Mouse (Mus musculus): ENCODE results near the gene Ncs1. TPM values are rescaled to one million over a fixed set of nuclear protein-coding genes. Genes with fewer than 3 reads are reported as not detected.

Ncs1 gene
- total RNA-seq (2014; rRNA removed) (190 and 202 TPM in 2 replicates), polyA plus RNA-seq (2015; fragmentation: Nextera tagmentation; extraction: Ambion mirVana) (181 and 183 TPM in 2 replicates)

DNA sequence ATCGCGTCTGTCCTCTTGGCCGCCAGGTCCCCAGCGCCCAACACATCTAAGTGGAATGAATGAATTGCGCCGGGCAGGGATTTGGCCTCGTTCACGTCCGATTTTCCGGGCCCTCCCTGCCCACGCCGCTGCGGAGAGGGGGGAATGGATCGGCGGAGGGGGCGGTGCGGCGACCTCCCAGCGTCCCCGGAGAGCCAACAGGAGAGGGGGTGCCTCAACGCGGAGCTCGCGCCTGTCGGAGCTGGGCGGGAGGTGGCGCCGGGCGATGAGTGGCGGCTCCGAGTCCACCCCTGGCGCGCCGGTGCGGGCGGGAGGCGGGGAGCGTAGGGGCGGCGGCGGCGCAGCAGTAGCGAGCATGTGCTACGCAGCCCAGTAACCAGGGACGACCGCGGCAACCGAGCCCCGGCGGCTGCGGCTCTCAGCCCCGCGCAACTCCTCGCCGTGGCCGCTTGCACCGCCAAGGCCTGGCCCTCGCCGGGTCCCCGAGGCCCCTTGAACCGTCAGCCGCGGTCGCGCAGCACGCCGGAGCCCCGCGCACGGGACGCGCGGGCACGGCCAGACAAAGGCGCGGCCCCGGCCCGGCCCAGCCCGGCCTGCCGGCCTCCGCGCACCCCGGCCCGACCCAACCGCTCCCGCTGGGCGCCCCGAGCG is at the start of gene Ncs1:
TSS of gene Ncs1 (plus strand) at position 333 of the 651 bp plus-strand sequence.
- WGBS = under 1% methylated on average over 67 of the region's 89 CpGs
- peak; percentile 85 for ATAC-seq (ENCODE audit: low FRiP score)
- H3K4me1 ChIP-seq (ENCODE audit: insufficient read depth, low read length) = peaks cover 19% of the 10 kb centered on the region; the same call in 1 of the 2 replicates

DNA sequence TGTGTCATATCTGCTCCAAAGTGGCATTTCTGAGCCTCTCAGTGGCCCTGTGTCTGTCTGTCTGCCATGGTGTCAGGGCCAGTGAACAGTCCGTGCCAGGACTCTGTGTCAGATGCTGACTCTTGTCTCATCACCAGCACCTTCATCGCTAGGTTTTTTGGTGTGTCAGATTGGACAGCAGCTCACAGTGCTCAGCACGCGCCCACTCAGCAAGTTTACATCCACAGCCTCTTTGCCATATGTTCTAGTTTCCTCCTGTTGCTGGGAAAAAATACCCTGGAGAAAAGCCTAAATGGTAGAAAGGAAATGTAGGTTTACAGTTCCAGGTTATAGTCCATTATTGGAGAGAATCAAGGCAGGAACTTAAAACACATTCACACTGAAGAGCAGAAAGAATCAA is 47.0 kb upstream of the Ncs1 start:
- H3K36me3 ChIP-seq (ENCODE audit: insufficient read depth, low read length) = peaks cover 19% of the 10 kb centered on the region
- no peaks in the 10 kb centered on the region for H3K9me3 ChIP-seq (ENCODE audit: low read length)
- no peak overlapping the region for H3K4me2 ChIP-seq (ENCODE audit: low read depth, low read length, poor library complexity, severe bottlenecking)
- no peak for TF ChIP-seq CTCF (IDR thresholded peaks at IDR 0.05)
- DNase-seq (ENCODE audit: low spot score) (no peak), ATAC-seq (ENCODE audit: low FRiP score) (no peak)
- H3K27me3 ChIP-seq (ENCODE audit: insufficient read depth, low read length) = no peaks in the 10 kb centered on the region
- H3K27ac ChIP-seq (ENCODE audit: low read depth, low read length) = no peak overlapping the region
- H3K4me3 ChIP-seq (ENCODE audit: low read depth, low read length) = no peak overlapping the region
- no peaks in the 10 kb centered on the region for H3K4me1 ChIP-seq (ENCODE audit: insufficient read depth, low read length)
- WGBS = 98% methylated on average over 4 of the region's 4 CpGs
- H3K9ac ChIP-seq (replicated peaks; ENCODE audit: low read length, poor library complexity, severe bottlenecking) = no peak overlapping the region

More for the DNA sequence above, at the start of gene Ncs1:
- peak; percentile 30; the same call in 1 of the 2 replicates for TF ChIP-seq CTCF (IDR thresholded peaks at IDR 0.05)
- Histone ChIP-seq H3K9me3 (ENCODE audit: low read length) (no peaks in the 10 kb centered on the region), H3K9ac (replicated peaks; ENCODE audit: low read length, poor library complexity, severe bottlenecking) (peak within 1 kb of the TSS; percentile 97), H3K27me3 (ENCODE audit: insufficient read depth, low read length) (no peaks in the 10 kb centered on the region), H3K36me3 (ENCODE audit: insufficient read depth, low read length) (peaks cover 5% of the 10 kb centered on the region; the same call in 1 of the 2 replicates), H3K27ac (ENCODE audit: low read depth, low read length) (peak within 1 kb of the TSS; percentile 84), H3K4me2 (ENCODE audit: low read depth, low read length, poor library complexity, severe bottlenecking) (peak within 1 kb of the TSS; percentile 83), H3K4me3 (ENCODE audit: low read depth, low read length) (peak within 1 kb of the TSS; percentile 98)
- DNase-seq (ENCODE audit: low spot score) = peak; percentile 81

DNA sequence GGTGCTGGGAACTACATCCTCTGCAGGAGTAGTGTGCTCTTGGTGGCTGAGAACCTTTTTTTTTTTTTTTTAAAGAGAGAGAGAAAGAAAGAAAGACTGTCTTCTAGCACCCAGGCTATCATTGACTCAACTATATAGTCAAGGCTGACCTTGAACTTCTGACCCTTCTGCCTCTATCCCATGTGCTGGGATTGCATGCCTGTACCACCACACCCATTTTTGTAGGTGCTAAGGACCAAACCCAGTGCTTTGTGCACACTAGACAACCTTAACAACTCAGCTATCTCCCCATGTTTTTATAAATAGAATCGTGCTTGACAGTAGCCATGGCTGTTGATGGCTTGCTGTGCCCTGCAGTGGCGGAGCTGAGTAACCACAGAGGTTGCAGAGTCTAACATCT is 45.6 kb upstream of the Ncs1 start:
- no peaks in the 10 kb centered on the region for H3K27me3 ChIP-seq (ENCODE audit: insufficient read depth, low read length)
- 92% methylated on average over 2 of the region's 2 CpGs for WGBS
- no peak overlapping the region for H3K4me3 ChIP-seq (ENCODE audit: low read depth, low read length)
- H3K9ac ChIP-seq (replicated peaks; ENCODE audit: low read length, poor library complexity, severe bottlenecking) = no peak overlapping the region
- ATAC-seq (ENCODE audit: low FRiP score) (no peak), DNase-seq (ENCODE audit: low spot score) (no peak)
- H3K4me1 ChIP-seq (ENCODE audit: insufficient read depth, low read length) = no peaks in the 10 kb centered on the region
- TF ChIP-seq CTCF (IDR thresholded peaks at IDR 0.05) = no peak
- H3K4me2 ChIP-seq (ENCODE audit: low read depth, low read length, poor library complexity, severe bottlenecking) = no peak overlapping the region
- no peaks in the 10 kb centered on the region for H3K9me3 ChIP-seq (ENCODE audit: low read length)
- H3K27ac ChIP-seq (ENCODE audit: low read depth, low read length) = no peak overlapping the region
- peaks cover 14% of the 10 kb centered on the region for H3K36me3 ChIP-seq (ENCODE audit: insufficient read depth, low read length)

DNA sequence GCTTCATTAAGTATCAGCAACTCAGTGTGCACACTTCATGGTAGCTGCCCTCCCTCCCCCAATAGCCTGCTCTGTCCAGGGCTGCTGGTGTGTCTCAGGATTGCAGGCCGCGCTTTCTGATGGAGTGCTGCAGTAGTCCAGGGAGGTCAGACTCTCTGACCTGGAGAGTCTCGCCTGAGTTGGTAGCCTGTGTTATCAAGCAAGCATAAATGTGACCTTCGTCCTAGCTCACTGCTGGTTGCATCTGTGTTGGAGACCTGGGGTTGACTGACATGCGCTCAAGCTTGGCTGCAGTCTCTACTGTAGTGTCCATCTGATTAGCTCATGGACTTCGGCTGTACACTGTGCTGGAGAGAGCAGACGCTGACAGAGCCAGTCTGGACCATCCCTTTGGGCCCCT is 43.8 kb upstream of the Ncs1 start:
- peaks cover 9% of the 10 kb centered on the region for H3K36me3 ChIP-seq (ENCODE audit: insufficient read depth, low read length)
- H3K9ac ChIP-seq (replicated peaks; ENCODE audit: low read length, poor library complexity, severe bottlenecking) = no peak overlapping the region
- no peak for TF ChIP-seq CTCF (IDR thresholded peaks at IDR 0.05)
- ATAC-seq (ENCODE audit: low FRiP score) = no peak
- H3K4me1 ChIP-seq (ENCODE audit: insufficient read depth, low read length) = peaks cover 5% of the 10 kb centered on the region; the same call in 1 of the 2 replicates
- H3K4me3 ChIP-seq (ENCODE audit: low read depth, low read length) = no peak overlapping the region
- H3K27me3 ChIP-seq (ENCODE audit: insufficient read depth, low read length) = no peaks in the 10 kb centered on the region
- DNase-seq (ENCODE audit: low spot score) = peak; percentile 34
- H3K9me3 ChIP-seq (ENCODE audit: low read length) = no peaks in the 10 kb centered on the region
- no peak overlapping the region for H3K4me2 ChIP-seq (ENCODE audit: low read depth, low read length, poor library complexity, severe bottlenecking)
- WGBS = 86% methylated on average over 7 of the region's 7 CpGs
- no peak overlapping the region for H3K27ac ChIP-seq (ENCODE audit: low read depth, low read length)

DNA sequence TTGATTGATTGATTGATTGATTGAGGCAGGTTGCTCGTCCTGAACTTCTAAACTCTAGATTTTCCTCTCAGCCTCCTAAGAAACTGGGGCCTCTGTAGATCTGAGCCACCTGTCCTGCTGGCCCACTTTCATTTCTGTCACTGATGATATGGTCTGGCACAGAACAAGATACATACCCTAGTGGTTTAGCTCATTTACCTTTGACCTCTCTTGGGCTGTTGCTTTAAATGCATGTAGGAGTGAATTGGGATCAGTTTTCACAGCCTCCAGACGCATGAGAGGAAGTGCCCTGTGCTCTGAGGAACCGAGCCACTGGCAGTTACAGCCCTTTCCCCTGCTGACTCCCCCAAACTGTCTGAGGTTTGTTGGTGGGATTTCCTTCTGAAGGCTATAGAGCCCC is 43.3 kb upstream of the Ncs1 start:
- Histone ChIP-seq H3K27me3 (ENCODE audit: insufficient read depth, low read length) (no peaks in the 10 kb centered on the region), H3K36me3 (ENCODE audit: insufficient read depth, low read length) (peaks cover 6% of the 10 kb centered on the region; the same call in 1 of the 2 replicates), H3K9me3 (ENCODE audit: low read length) (no peaks in the 10 kb centered on the region), H3K27ac (ENCODE audit: low read depth, low read length) (no peak overlapping the region), H3K9ac (replicated peaks; ENCODE audit: low read length, poor library complexity, severe bottlenecking) (no peak overlapping the region), H3K4me1 (ENCODE audit: insufficient read depth, low read length) (peaks cover 5% of the 10 kb centered on the region; the same call in 1 of the 2 replicates), H3K4me3 (ENCODE audit: low read depth, low read length) (no peak overlapping the region), H3K4me2 (ENCODE audit: low read depth, low read length, poor library complexity, severe bottlenecking) (no peak overlapping the region)
- ATAC-seq (ENCODE audit: low FRiP score) (no peak), DNase-seq (ENCODE audit: low spot score) (no peak)
- WGBS = 69% methylated on average over 3 of the region's 3 CpGs
- TF ChIP-seq CTCF (IDR thresholded peaks at IDR 0.05) = no peak

DNA sequence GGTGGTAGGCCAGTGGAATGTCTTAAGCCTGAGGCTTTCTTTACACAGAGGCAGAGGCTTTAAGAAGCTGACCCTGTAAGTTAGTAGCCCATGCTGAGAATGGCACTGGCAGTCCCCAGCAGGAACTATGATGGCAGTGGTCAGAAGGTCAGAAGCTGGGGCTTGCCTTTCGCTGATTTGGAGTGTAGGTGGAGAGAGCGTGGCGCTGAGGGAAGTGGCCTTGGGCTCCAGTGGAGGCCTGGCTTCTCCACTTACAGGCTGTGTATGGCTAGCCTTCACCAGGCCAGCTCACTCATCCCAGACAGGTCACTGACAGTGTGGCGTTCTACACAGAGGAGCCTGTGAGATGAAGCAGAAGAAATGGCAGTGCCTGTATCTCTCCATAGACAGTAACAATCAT is 42.7 kb upstream of the Ncs1 start:
- Histone ChIP-seq H3K9me3 (ENCODE audit: low read length) (no peaks in the 10 kb centered on the region), H3K36me3 (ENCODE audit: insufficient read depth, low read length) (peaks cover 6% of the 10 kb centered on the region; the same call in 1 of the 2 replicates), H3K4me2 (ENCODE audit: low read depth, low read length, poor library complexity, severe bottlenecking) (no peak overlapping the region), H3K27ac (ENCODE audit: low read depth, low read length) (no peak overlapping the region), H3K9ac (replicated peaks; ENCODE audit: low read length, poor library complexity, severe bottlenecking) (no peak overlapping the region), H3K4me1 (ENCODE audit: insufficient read depth, low read length) (peaks cover 5% of the 10 kb centered on the region; the same call in 1 of the 2 replicates), H3K4me3 (ENCODE audit: low read depth, low read length) (no peak overlapping the region), H3K27me3 (ENCODE audit: insufficient read depth, low read length) (no peaks in the 10 kb centered on the region)
- DNase-seq (ENCODE audit: low spot score) = no peak
- TF ChIP-seq CTCF (IDR thresholded peaks at IDR 0.05) = no peak
- WGBS = 81% methylated on average over 4 of the region's 4 CpGs
- no peak for ATAC-seq (ENCODE audit: low FRiP score)

Measured in midbrain, postnatal 0 days (tissue).